Mouse (Mus musculus): ENCODE results near the gene Gtf3c5.

DNA sequence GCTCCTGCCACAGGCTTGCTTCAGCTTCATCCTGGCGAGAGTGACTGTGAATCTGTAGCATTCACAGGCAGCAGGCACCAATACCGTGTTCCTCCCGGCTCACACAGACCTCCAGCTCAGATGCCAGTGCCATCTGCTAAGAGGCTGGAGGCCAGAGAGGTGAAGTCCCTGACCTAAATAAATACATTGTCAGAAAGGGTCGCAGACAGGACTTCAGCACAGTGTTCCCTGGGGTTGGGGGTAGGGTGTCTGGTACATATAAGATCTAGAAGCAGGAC lies 48.3 kb downstream of the Gtf3c5 start:
- TF ChIP-seq CTCF (conservative IDR thresholded peaks at IDR 0.05; ENCODE audit: low read length): no peak
- no peak for TF ChIP-seq NANOG (IDR thresholded peaks at IDR 0.05; ENCODE audit: borderline replicate concordance, low read length)
- no peak for TF ChIP-seq POU5F1 (IDR thresholded peaks at IDR 0.05; ENCODE audit: borderline replicate concordance, low read length)
